Mouse (Mus musculus) ES-E14 (cell line): ENCODE results near the gene BC035044.
A peak's percentile ranks its signal among the peaks of the same experiment; 100 is the strongest.

ENCODE experiments used
- CHD2 ChIP-seq: IDR thresholded peaks from 2 replicates; pipeline ENCODE4 v1.6.1; 2014; ENCODE audit warnings: mild to moderate bottlenecking, low read depth, low read length, inconsistent platforms
- HCFC1 ChIP-seq: IDR thresholded peaks from 2 replicates; pipeline ENCODE4 v1.6.1; 2012; ENCODE audit warnings: low read length, inconsistent platforms, borderline replicate concordance; ENCODE audit not compliant: insufficient read depth
- ZC3H11A ChIP-seq: IDR thresholded peaks from 2 replicates; pipeline ENCODE4 v1.6.1; 2012; ENCODE audit warnings: low read depth, mild to moderate bottlenecking, inconsistent platforms, low read length, borderline replicate concordance
- ZNF384 ChIP-seq: IDR thresholded peaks from 2 replicates; pipeline ENCODE4 v1.6.1; 2012; ENCODE audit warnings: low read depth, low read length, inconsistent platforms

GRCm38 (mm10) chr6:128843479-128843992, 47.4 kb downstream of the BC035044 start:
- TF ChIP-seq CHD2 (no peak), ZNF384 (no peak), HCFC1 (0 out of 2 replicates have a peak, but pooled peaks have one; percentile 5), ZC3H11A (no peak)
